Mouse (Mus musculus) MEL (cell line): Measurements from ENCODE around the gene Map6. TPM values are rescaled to one million over a fixed set of nuclear protein-coding genes. Genes with fewer than 3 reads are reported as not detected.
A peak's percentile ranks its signal among the peaks of the same experiment; 100 is the strongest.
"Not testable (repeated sequence)": the region's sequence is repeated elsewhere in the genome, so short reads cannot be mapped to it uniquely, and the experiment has no call there.

Experiments used
- DNase-seq: peaks from one replicate; pipeline ENCODE4 v3.0.0; 2011; ENCODE audit warnings: low read depth, low spot score
- H3K27ac ChIP-seq: 2 replicates; pipeline ENCODE4 v1.5.1; 2012; ENCODE audit warnings: low read depth, mild to moderate bottlenecking, control low read depth, low read length, moderate library complexity; ENCODE audit not compliant: control insufficient read depth
- H3K27me3 ChIP-seq, 2 experiments: fragments of 150-350 bp in 1 of 2; sonication (generic) in 1 of 2; 2 replicates each; pipeline ENCODE4 v1.6.1; 2012; ENCODE audit warnings: low read length in 2 of 2, mild to moderate bottlenecking in 2 of 2, improper control_type of control experiment in 1 of 2, moderate library complexity in 1 of 2; ENCODE audit not compliant: insufficient read depth in 2 of 2, control insufficient read depth in 1 of 2
- H3K36me3 ChIP-seq, 2 experiments: 2 replicates each; pipeline ENCODE4 v1.6.1; 2012 to 2014; ENCODE audit warnings: low read length in 2 of 2, improper control_type of control experiment in 1 of 2, inconsistent platforms in 1 of 2, mild to moderate bottlenecking in 1 of 2; ENCODE audit not compliant: insufficient read depth in 2 of 2, control insufficient read depth in 1 of 2
- H3K4me1 ChIP-seq, 2 experiments: fragments of 150-350 bp in 1 of 2; sonication (generic) in 1 of 2; 2 replicates each; pipeline ENCODE4 v1.6.1; 2012; ENCODE audit warnings: low read length in 2 of 2, improper control_type of control experiment in 1 of 2, mild to moderate bottlenecking in 1 of 2; ENCODE audit not compliant: insufficient read depth in 2 of 2, control insufficient read depth in 1 of 2
- H3K4me3 ChIP-seq, 2 experiments: fragments of 150-350 bp in 1 of 2; sonication (generic) in 1 of 2; 2 replicates each; pipeline ENCODE4 v1.5.1; 2012; ENCODE audit warnings: low read depth in 2 of 2, low read length in 2 of 2, mild to moderate bottlenecking in 2 of 2, moderate library complexity in 2 of 2, control low read depth in 1 of 2, improper control_type of control experiment in 1 of 2; ENCODE audit not compliant: control insufficient read depth in 1 of 2, insufficient read depth in 1 of 2
- H3K79me2 ChIP-seq: 2 replicates; pipeline ENCODE4 v1.6.1; 2012; ENCODE audit warnings: mild to moderate bottlenecking, low read length, moderate library complexity; ENCODE audit not compliant: control insufficient read depth, poor library complexity, insufficient read depth
- H3K9ac ChIP-seq: 2 replicates; pipeline ENCODE4 v1.6.1; 2012; ENCODE audit warnings: low read depth, mild to moderate bottlenecking, control low read depth, low read length, moderate library complexity; ENCODE audit not compliant: control insufficient read depth, poor library complexity, severe bottlenecking
- H3K9me3 ChIP-seq: fragments of 150-350 bp; sonication (generic); replicated peaks from 2 replicates; pipeline ENCODE4 v1.6.1; 2012; ENCODE audit warnings: mild to moderate bottlenecking, low read length, improper control_type of control experiment, moderate library complexity; ENCODE audit not compliant: insufficient read depth
- BHLHE40 ChIP-seq: IDR thresholded peaks from 2 replicates; pipeline ENCODE4 v1.6.1; 2012; ENCODE audit warnings: low read depth, mild to moderate bottlenecking, inconsistent platforms, low read length, improper control_type of control experiment, borderline replicate concordance
- CHD1 ChIP-seq: IDR thresholded peaks from 2 replicates; pipeline ENCODE4 v1.6.1; 2012; ENCODE audit warnings: low read depth, mild to moderate bottlenecking, inconsistent platforms, low read length, improper control_type of control experiment
- CTCF ChIP-seq, 3 experiments: IDR thresholded peaks in 2 of 3; conservative IDR thresholded peaks in 1 of 3; 2 replicates each; pipeline ENCODE4 v1.5.1; 2011 to 2012; ENCODE audit warnings: low read length in 3 of 3, low read depth in 2 of 3, mild to moderate bottlenecking in 2 of 3, improper control_type of control experiment in 1 of 3, inconsistent platforms in 1 of 3, mixed read lengths in 1 of 3, moderate library complexity in 1 of 3; ENCODE audit not compliant: control insufficient read depth in 1 of 3, insufficient read depth in 1 of 3, poor library complexity in 1 of 3, severe bottlenecking in 1 of 3
- E2F4 ChIP-seq: IDR thresholded peaks from 2 replicates; pipeline ENCODE4 v1.6.1; 2011; ENCODE audit warnings: low read depth, low read length, improper control_type of control experiment, borderline replicate concordance
- ELF1 ChIP-seq: IDR thresholded peaks from 2 replicates; pipeline ENCODE4 v1.6.1; 2014; ENCODE audit warnings: low read depth, mild to moderate bottlenecking, inconsistent platforms, low read length, improper control_type of control experiment, moderate library complexity
- GABPA ChIP-seq: IDR thresholded peaks from 2 replicates; pipeline ENCODE4 v1.6.1; 2012; ENCODE audit warnings: low read depth, mild to moderate bottlenecking, inconsistent platforms, low read length, improper control_type of control experiment, moderate library complexity
- GATA1 ChIP-seq: IDR thresholded peaks from 2 replicates; pipeline ENCODE4 v1.6.1; 2011; ENCODE audit warnings: low read depth, low read length, improper control_type of control experiment
- HCFC1 ChIP-seq: IDR thresholded peaks from 2 replicates; pipeline ENCODE4 v1.6.1; 2012; ENCODE audit warnings: low read depth, mild to moderate bottlenecking, inconsistent platforms, low read length, improper control_type of control experiment, moderate library complexity
- KAT2A ChIP-seq: conservative IDR thresholded peaks from 2 replicates; pipeline ENCODE4 v1.6.1; 2012; ENCODE audit warnings: low read depth, low read length, improper control_type of control experiment, inconsistent platforms
- MAX ChIP-seq: IDR thresholded peaks from 2 replicates; pipeline ENCODE4 v1.6.1; 2011; ENCODE audit warnings: low read length, improper control_type of control experiment
- MXI1 ChIP-seq: IDR thresholded peaks from 2 replicates; pipeline ENCODE4 v1.6.1; 2011; ENCODE audit warnings: mild to moderate bottlenecking, low read depth, low read length, improper control_type of control experiment
- NELFE ChIP-seq: IDR thresholded peaks from 2 replicates; pipeline ENCODE4 v1.6.1; 2011; ENCODE audit warnings: low read depth, low read length, improper control_type of control experiment
- NRF1 ChIP-seq: IDR thresholded peaks from 2 replicates; pipeline ENCODE4 v1.6.1; 2014; ENCODE audit warnings: low read depth, mild to moderate bottlenecking, inconsistent platforms, low read length, improper control_type of control experiment, moderate library complexity; ENCODE audit not compliant: poor library complexity, insufficient read depth, severe bottlenecking
- POLR2A ChIP-seq, 2 experiments: IDR thresholded peaks; 2 replicates each; pipeline ENCODE4 v1.6.1; 2011 to 2012; ENCODE audit warnings: low read length in 2 of 2, mild to moderate bottlenecking in 2 of 2, control low read depth in 1 of 2, improper control_type of control experiment in 1 of 2, low read depth in 1 of 2, moderate library complexity in 1 of 2; ENCODE audit not compliant: control insufficient read depth in 1 of 2, insufficient read depth in 1 of 2, poor library complexity in 1 of 2
- RAD21 ChIP-seq: IDR thresholded peaks from 2 replicates; pipeline ENCODE4 v1.6.1; 2011; ENCODE audit warnings: mild to moderate bottlenecking, low read depth, low read length, improper control_type of control experiment
- SMC3 ChIP-seq: IDR thresholded peaks from 2 replicates; pipeline ENCODE4 v1.6.1; 2011; ENCODE audit warnings: low read depth, low read length, improper control_type of control experiment
- TAL1 ChIP-seq: IDR thresholded peaks from 2 replicates; pipeline ENCODE4 v1.6.1; 2012; ENCODE audit warnings: mild to moderate bottlenecking, inconsistent platforms, low read length, moderate library complexity, mixed read lengths
- UBTF ChIP-seq: IDR thresholded peaks from 2 replicates; pipeline ENCODE4 v1.6.1; 2012; ENCODE audit warnings: low read depth, mild to moderate bottlenecking, inconsistent platforms, low read length, improper control_type of control experiment, moderate library complexity, borderline replicate concordance; ENCODE audit not compliant: insufficient read depth
- USF2 ChIP-seq, 2 experiments: IDR thresholded peaks; 2 replicates each; pipeline ENCODE4 v1.6.1; 2011 to 2012; ENCODE audit warnings: improper control_type of control experiment in 2 of 2, low read length in 2 of 2, borderline replicate concordance in 1 of 2, inconsistent platforms in 1 of 2, low read depth in 1 of 2, mild to moderate bottlenecking in 1 of 2; ENCODE audit not compliant: insufficient read depth in 1 of 2
- ZC3H11A ChIP-seq: IDR thresholded peaks from 2 replicates; pipeline ENCODE4 v1.6.1; 2012; ENCODE audit warnings: low read depth, mild to moderate bottlenecking, inconsistent platforms, low read length, improper control_type of control experiment
- ZNF384 ChIP-seq: IDR thresholded peaks from 2 replicates; pipeline ENCODE4 v1.6.1; 2012; ENCODE audit warnings: low read depth, mild to moderate bottlenecking, inconsistent platforms, low read length, improper control_type of control experiment
- polyA plus RNA-seq, 2 experiments: library from polyadenylated mRNA; stranded (reverse) in 1 of 2; unstranded in 1 of 2; fragments of >175 nt in 1 of 2; fragments of >200 nt in 1 of 2; gene quantifications; 2 replicates each; pipeline versions ENCODE4 v1.2.1 to v1.2.4; 2012; ENCODE audit warnings: low replicate concordance in 2 of 2, low read depth in 1 of 2; ENCODE audit not compliant: insufficient read length in 2 of 2, insufficient read depth in 1 of 2, missing spikeins in 1 of 2
- total RNA-seq: library from RNA; depleted of rRNA; stranded (reverse); fragments of 300-350 nt; gene quantifications from 2 replicates; pipeline ENCODE4 v1.2.3, GENCODE M21; 2012

Map6 gene
- total and polyA plus RNA-seq, 3 experiments: not detected

DNA sequence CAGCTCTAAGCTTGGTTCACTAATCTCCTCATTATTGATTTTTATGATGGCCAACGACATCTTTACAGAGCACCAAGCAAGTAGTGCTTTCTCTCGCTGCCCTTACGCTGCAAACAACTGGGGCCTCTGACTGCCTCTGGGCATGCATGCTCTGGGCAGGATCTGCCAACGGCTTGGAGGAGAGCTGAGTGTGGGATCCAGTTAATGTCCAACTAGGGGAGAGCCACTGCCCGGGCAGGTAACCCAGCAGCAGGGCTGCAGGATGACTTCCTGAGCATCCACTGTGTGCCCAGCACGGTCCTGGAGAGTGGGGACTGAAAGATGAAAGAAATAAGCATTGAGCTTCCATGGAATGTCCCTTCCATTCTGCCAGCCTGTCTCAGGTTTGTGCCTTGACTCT, 99.5 kb downstream of the Map6 start:
- Histone ChIP-seq H3K9me3 (no peaks in the 10 kb centered on the region), H3K36me3 (no peaks in the 10 kb centered on the region), H3K27ac (no peak overlapping the region)
- no peak for DNase-seq
- TF ChIP-seq MAX (no peak), UBTF (no peak), GABPA (no peak), BHLHE40 (no peak), ZNF384 (no peak), MXI1 (no peak), NELFE (no peak), TAL1 (no peak), NRF1 (no peak), KAT2A (no peak), SMC3 (no peak), GATA1 (no peak), USF2 (IDR thresholded peaks at IDR 0.05; ENCODE audit: borderline replicate concordance in 1 of 2, insufficient read depth in 1 of 2, low read depth in 1 of 2, low read length in 2 of 2) (no peak), CHD1 (no peak), ELF1 (no peak), E2F4 (no peak)
- TF ChIP-seq, all 39 proteins: peak for 0
- Histone ChIP-seq H3K9ac (no peak overlapping the region), H3K27me3 (peaks cover 2 to 3% of the 10 kb centered on the region in 2 experiments; a peak in 3 of 4 replicates), H3K4me1 (peaks cover 0 to 3% of the 10 kb centered on the region in 2 experiments; a peak in 1 of 4 replicates), H3K79me2 (no peaks in the 10 kb centered on the region), H3K4me3 (no peak overlapping the region)

DNA sequence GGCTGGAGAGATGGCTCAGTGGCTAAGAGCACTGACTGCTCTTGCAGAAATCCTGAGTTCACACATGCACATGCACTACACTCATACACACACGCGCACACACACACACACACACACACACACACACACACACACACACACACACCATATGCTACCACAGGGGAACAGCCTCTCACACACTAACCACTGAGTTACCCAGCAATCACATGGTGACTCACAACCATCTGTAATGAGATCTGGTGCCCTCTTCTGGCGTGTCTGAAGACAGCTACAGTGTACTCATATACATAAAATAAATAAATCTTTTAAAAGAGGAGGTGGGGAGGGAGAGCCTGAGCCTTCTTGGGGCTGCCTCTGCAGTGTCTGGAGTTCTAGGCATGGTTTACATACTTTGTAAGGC, 107.1 kb downstream of the Map6 start:
- not testable (repeated sequence) for DNase-seq, H3K27ac ChIP-seq, H3K4me1 ChIP-seq, H3K27me3 ChIP-seq, H3K4me3 ChIP-seq, H3K36me3 ChIP-seq, H3K9ac ChIP-seq, H3K9me3 ChIP-seq, H3K79me2 ChIP-seq

DNA sequence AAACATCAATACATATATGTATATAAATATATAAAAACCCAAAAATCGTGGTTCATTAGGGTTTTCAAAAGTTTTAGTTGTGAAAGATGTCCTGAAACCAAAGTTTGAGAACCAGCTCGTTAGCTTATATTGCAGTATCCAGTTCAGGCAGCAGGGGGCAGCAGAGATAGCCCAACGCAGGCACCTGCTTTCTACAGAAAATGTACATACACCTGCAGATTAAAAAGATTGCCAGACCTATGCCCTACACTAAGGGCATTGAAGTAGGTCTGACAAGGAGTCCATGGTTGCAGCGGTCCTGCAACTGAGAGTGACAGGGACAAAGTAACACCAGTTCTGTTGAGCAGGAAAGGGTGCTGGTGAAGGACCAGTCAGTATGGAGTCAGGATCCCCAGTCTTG, 108.2 kb downstream of the Map6 start:
- peaks cover 0 to 5% of the 10 kb centered on the region in 2 experiments; a peak in 1 of 4 replicates for H3K4me1 ChIP-seq
- peak; percentile 61 for DNase-seq
- H3K36me3 ChIP-seq: no peaks in the 10 kb centered on the region
- no peak overlapping the region for H3K9ac ChIP-seq
- H3K27me3 ChIP-seq: peaks cover 0 to 6% of the 10 kb centered on the region in 2 experiments; a peak in 1 of 4 replicates
- no peaks in the 10 kb centered on the region for H3K9me3 ChIP-seq
- H3K79me2 ChIP-seq: no peaks in the 10 kb centered on the region
- H3K4me3 ChIP-seq: no peak overlapping the region
- peak; percentile 67 for TF ChIP-seq SMC3
- no peak for TF ChIP-seq TAL1
- peak; percentile 59 to 75 (median 62) for TF ChIP-seq CTCF (IDR thresholded peaks at IDR 0.05 in 2 of 3, conservative IDR thresholded peaks at IDR 0.05 in 1 of 3; ENCODE audit: control insufficient read depth in 1 of 3, insufficient read depth in 1 of 3, low read depth in 2 of 3, low read length in 3 of 3, poor library complexity in 1 of 3, severe bottlenecking in 1 of 3)
- TF ChIP-seq HCFC1: no peak
- no peak for TF ChIP-seq GABPA
- TF ChIP-seq ZC3H11A: peak; percentile 25; the same call in 1 of the 2 replicates
- TF ChIP-seq BHLHE40: no peak
- TF ChIP-seq POLR2A (IDR thresholded peaks at IDR 0.05; ENCODE audit: control insufficient read depth in 1 of 2, insufficient read depth in 1 of 2, low read depth in 1 of 2, low read length in 2 of 2, poor library complexity in 1 of 2): no peak
- peak; percentile 42 for TF ChIP-seq RAD21
- TF ChIP-seq, all 39 proteins: peak for 4
- H3K27ac ChIP-seq: no peak overlapping the region
